Mouse (Mus musculus): ENCODE data around the gene BC053393.

- TF ChIP-seq CTCF (IDR thresholded peaks at IDR 0.05; ENCODE audit: control insufficient read depth, insufficient read depth, insufficient read length), result no peak
- TF ChIP-seq MYOD1 (IDR thresholded peaks at IDR 0.05; ENCODE audit: control insufficient read depth, insufficient read length, low read depth), result no peak
- no peak for TF ChIP-seq USF1 (IDR thresholded peaks at IDR 0.05; ENCODE audit: low read depth)
- no peak for TF ChIP-seq CEBPB (IDR thresholded peaks at IDR 0.05; ENCODE audit: low read depth)
- TF ChIP-seq MAX (IDR thresholded peaks at IDR 0.05), result no peak
- TF ChIP-seq FOSL1 (IDR thresholded peaks at IDR 0.05; ENCODE audit: insufficient read depth, low read length, poor library complexity, severe bottlenecking), result no peak
- no peak for TF ChIP-seq MYOG (IDR thresholded peaks at IDR 0.05; ENCODE audit: control insufficient read depth, extremely low read depth, insufficient read length)
Observed at GRCm38 (mm10) chr11:46619929-46620328, 48.6 kb downstream of the BC053393 start.
